Mouse (Mus musculus) left cerebral cortex, adult 18-20 months (tissue): ENCODE measurements at regions not wholly inside any gene's neighbourhood (a gene's known extent, or its start where the extent isn't known, plus 50 kb on each side); places are given as distances from the start of the nearest gene placed in this dataset.

ENCODE experiments used
- DNase-seq, 2 experiments: peaks; one replicate each; pipeline ENCODE4 v3.0.0; 2021 to 2022; ENCODE audit warnings: low spot score in 2 of 2, mixed read lengths in 1 of 2

- no peak for DNase-seq
Measured at GRCm38 (mm10) chr16:27507212-27507611, 118.5 kb downstream of the Ccdc50 start.

DNA sequence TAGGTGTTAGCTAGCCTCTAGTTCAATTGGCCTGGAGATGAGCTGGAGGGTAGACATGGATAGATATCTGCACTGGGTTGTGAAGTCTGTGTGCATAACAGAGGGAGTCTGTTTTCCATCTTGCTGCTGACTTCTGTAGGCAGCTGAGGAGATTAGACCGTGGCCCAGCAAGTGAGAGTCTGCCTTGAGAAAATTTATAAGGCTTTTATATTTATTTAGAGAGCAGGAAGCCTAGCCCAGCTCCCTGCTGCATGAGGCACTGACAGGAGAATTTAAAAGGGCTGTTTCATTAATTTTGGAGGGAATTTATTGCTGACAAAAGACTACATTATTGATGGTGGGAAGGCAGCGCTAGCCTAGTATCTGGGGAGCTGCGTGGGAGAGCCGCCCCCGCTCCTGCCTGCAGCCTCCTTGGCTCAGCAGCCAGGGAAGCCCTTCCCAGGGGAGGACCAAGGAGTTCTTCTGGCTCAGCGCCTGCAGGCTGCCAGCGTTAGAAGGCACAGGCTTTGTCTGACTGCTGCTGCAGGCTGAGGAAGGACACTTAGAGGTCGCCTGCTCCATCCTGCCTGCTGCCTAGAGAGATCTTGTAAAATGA is 135.0 kb downstream of the Ccdc50 start:
- DNase-seq, result peak; percentile 73 to 88

DNA sequence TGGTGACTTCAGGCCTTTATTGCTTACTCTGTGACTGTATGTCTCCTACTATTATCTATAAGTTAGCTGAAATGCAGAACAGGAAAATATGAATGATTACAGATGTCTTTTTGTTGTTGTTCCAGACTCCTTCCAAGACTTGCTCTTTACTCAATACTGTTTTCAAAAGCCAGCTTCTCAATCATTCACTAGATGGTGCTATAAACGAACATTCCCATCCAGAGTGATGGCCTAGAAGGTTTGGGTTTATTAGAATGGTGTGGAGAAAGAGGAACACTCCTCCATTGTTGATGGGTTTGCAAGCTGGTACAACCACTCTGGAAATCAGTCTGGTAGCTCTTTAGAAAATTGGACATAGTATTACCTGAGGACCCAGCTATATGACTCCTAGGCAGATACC is 138.0 kb downstream of the Ccdc50 start:
- DNase-seq, result no peak

DNA sequence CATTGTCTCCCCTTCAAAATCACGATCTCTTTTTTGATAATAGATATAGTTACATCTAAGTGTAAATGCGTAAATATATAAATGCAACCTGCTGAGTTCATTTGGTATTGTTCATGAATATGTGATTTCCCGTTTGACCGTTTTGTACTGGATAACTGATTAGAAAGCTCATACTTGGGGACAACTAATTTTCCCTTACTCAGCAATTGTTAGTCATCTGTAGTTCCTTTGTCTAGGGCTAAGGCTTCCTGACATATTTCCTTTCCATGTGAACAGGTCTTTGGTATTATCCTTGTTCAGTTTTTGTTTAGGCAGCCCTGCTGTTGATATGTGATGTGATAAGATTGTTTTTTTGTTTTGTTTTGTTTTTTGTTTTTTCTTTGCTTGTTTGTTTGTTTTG is 142.0 kb downstream of the Ccdc50 start:
- DNase-seq, result no peak
